Mouse (Mus musculus) cerebellum, postnatal 4 days (tissue): ENCODE data around the gene Jazf1.
A peak's percentile ranks its signal among the peaks of the same experiment; 100 is the strongest.

ENCODE experiments used
- DNase-seq, 2 experiments: peaks; one replicate each; pipeline ENCODE4 v3.0.0; 2022; ENCODE audit warnings: low spot score in 2 of 2, mixed read lengths in 1 of 2

Jazf1 gene

DNA sequence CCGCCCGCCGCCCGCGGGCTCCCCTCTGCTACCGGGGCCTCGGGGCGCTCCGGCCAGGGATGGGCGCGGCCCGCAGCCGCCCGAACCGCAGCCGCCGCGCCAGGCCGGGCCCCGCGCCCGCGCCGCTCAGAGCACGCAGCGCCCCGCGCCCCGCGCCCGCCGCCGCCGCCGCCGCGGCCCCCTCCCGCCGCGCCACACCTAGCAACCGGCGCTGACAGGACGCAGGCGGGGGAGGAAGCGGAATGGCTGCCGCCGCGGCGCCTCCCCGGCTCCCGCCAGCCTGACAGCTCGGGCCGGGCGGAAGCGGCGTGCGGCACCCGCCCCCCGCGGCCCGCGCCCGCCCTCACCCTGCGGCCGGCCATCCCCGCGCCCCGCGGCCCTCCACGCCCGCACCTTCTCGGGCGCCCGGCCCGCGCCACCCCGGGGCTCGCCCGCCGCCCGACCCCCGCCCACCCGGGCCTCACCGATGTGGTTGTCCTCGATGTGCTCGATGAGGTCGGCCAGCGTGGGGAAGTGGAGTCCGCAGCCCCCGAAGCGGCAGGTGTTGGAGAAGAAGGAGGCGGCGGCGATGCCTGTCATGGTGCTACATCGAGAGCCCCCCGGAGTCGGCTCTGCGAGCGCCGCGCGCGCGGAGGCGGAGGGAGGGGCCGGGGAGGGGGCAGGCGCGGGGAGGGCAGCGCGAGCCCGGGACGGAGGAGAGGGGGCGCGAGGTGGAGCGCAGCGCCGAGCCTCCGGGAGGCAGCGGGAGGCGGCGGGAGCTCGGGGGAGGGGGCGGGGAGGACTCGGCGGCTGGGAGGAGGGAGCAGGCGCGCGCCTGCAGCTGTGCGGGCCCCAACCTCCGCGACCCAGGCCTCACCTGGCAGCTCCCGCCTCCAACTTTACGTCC, at the start of gene Jazf1:
Jazf1 (minus strand) TSS at position 643 of the 886 bp plus-strand sequence.
- DNase-seq, result peak in 1 of 2 experiments; percentile 38

DNA sequence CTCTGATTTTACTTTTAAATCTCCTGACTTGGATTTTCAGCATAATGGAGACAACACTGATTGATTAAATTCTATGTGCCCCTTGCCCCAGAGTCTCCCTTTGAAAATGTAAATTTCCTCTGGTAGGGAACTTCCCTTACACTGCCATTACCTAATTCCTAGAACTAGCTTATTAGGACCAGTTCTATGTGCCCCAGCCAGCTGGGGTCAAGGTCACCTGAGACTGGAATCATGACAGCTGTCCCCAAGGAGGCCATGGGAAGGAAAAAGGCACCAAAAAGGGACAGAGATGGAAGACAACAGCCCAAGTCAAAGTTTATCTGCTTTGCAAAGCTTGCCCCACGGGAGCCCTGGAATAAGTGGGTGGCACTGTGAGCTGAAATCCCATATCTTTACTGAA, 49.4 kb upstream of the Jazf1 start:
- DNase-seq, result no peak

DNA sequence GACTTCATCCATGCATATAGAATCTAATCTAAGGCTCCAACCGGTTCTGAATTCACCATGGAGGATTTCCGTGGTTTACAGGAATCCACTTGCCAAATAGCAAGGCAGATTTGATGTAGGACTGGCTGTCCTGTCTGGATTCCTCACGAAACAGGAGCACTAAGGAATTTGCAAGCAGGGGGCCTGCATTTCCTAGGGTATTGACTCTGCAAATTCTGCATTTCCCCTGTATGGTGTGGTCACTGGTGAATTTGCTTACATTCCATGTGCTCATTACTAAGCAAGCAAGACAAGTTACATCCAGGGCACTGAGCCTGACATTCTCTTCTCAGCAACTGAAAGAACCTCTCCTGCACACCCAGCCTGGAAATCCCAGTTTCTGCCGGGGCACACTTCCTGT, 18.4 kb upstream of the Jazf1 start:
- no peak for DNase-seq

DNA sequence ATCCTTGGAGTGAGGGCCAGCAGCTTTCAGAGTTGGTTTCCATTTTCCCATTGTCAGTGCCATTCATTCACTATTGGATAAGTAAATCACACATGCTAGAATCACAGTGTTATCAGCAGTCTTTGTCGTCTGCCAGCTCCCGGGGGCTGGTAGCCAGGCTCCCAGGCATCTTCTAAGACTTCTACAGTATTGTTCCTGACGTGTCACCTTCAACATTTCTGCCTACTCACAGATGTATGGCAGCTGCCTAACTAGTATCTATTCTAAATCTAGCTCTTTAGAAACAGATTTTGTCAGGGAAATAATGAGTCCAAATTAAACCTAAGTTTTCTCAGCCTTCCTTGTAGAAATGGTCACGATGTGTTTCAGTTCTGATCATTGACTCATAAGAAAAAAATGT, 12.8 kb upstream of the Jazf1 start:
- DNase-seq, result no peak

DNA sequence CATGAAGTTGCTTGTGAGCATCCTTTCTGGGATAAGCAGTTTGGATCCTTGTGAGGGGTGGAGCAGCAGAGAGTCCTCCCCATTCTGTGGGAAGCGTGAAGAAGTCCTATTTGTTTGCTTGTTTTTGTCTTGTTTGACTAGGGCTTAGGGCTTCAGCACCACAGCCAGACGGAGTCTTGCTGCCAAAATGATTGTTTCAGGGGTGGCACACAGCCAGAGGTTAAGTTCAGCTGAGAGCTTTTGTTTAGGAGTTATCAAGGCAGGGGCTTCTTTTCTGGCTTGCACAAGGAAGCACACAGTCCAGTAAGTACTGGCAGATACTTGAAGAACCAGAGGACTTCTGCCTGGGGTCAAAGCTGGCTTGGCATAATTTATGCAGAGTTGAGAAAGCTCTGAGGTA, 10.2 kb upstream of the Jazf1 start:
- DNase-seq, result no peak

DNA sequence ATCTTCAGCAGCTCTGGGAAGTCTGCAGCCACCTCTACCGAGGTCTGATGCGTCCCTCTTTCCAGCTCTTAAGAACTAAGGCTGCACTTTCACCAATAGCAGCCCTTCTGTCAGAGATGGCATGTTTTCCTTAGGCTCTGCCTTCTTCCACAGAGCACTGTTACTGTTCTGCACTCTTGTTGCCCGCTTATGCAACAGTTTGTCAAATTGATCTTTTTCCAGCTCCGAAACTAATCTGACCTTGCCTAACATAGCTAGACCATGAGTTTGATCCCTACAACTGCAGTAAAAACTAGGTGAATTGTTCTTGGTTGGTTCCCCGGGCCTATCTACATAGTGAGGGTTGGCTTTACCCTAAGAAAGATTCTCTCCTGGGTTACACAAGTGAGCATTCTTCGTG, 3.3 kb upstream of the Jazf1 start:
- no peak for DNase-seq

DNA sequence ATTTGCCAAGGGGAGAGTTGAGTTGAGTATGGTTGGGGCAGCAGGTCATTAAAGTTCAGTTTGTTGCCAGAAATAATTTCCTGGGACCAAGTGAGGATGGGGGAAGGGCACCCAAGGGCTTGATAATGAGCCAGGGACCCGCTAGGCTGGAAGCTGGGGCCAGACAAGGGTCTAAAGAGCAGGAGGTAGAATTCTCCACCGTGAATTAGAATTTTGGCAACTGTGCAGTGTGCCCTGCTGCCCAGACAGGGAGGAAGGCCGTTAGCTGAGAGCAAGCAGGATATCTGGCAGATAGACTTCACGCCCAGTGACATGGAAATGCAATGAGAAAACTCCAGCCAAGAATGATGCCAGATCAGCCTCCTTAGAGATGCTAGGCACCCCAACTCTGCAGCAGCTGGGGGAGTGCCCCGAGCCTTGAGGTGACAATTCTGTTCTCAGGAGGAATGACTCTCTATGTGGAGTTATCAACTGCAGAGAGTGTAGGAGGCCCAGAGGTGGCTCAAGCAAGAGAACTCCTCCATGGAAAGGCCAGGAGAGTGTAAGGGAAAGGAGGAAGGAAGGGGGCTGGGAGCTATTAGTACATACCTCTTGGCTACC, 1.6 kb upstream of the Jazf1 start:
- peak in 1 of 2 experiments; percentile 40 for DNase-seq

DNA sequence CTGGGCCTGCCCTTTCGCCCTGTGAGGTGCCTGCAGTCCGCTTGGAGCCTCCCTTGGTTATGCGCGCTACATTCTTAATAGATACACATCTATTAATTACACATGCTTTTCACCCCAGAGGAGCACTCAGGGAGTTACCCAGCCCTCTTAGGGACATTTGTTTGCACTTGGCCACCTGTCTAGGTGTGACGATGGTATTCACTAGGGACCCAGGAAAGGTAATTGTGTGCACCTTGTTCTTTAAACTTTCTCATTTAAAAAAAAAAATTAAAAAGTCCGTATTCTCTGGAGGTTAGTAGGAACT, 396 bp upstream of the Jazf1 start:
- no peak for DNase-seq

DNA sequence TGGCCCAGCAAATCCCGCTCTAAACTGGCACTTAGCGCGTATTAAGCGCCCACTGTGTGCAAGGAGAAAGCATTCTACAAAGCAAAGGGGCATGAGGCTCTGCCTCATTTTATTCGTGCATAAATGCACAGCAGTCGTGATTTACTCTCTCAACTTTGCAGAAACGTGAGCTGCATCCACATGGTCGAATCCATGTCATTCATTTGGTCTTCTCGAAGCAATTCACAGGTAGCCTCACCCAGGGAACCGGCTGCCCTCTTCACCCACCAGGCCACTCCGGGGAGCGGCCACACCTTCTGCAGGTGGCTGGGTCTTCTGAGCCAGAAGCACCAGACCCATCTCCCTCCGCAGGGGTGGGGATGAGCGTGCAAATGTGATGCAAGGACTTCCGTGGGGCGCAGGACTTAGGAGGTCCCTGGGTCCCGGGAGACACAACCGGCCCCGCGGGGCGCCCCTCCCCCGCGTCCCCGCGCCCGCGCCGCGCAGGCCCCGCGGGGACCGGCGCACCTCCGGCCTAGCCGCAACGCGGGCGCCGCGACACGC, 914 bp downstream of the Jazf1 start:
- peak in 1 of 2 experiments; percentile 7 for DNase-seq

DNA sequence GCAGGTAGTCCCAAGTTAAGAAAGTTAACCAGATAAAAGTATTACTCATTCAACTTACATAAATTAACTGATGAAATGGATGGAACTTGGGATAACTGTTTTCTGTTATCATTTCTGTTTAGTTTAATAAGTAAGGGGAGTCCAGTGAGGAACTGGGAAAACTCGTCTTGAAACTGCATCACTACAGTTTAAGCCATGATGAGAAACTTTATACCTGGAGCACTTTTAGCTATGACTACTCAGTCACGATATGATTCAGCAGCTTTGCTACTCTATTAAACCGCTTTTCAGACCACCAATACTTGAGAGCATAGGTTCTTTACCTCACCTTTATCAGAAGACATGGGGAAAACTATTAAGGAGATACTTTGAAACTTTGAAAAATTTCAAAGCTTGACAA, 1.5 kb downstream of the Jazf1 start:
- DNase-seq, result no peak

DNA sequence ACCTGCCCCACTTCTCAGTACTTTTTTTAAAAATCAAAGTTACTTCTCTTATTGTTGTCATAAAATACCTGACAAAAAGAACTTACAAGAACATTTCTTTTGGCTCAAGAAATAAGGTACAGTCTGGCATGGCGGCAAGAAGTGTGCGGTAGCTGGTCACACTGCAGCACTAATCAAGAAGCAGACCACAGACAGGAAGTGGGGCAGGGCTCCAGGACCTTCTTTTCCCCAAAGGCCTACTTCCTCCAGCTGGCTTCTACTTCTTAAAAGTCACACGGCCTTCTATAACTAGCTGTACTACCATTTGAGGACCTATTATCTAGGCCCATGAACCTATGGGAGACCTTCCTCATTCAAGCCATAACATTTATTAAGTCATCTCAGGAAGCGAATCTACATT, 4.4 kb downstream of the Jazf1 start:
- DNase-seq, result no peak

DNA sequence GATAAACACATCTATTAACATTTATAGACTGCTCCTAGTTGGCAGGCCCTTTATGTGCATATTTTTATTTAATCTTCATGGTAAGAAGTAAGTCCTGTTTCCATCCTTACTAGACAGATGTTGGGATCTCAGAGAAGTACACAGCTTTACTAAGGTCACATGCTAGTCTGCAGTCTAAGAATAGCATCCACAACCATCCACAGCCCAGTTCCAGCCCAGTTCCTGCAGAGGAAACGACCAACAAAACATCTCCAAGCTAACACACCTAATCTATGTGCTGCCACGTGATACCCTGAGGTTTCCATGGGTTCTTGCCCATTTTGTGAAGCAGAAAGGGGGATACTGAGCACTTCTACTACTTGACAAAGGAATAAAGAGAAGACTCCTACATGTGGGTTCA, 13.5 kb downstream of the Jazf1 start:
- DNase-seq, result no peak

DNA sequence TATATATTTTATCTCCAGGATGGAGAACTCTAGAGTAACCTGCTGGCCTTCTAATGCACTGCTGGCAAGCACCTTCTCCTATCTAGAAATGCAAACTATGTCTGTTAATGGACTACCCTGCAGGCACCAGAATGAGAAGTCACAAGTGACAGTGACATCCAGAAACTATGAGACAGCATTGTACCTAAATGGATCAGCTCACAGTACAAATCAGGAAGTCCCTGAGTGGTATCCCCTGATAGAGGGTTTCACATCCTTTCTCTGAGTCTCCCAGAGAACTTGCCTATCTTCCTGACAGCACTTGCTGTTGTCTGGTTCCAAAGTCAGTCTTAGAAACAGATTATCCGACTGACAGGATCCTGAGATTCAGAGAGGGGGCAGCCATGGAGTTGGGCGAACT, 22.9 kb downstream of the Jazf1 start:
- DNase-seq, result no peak

DNA sequence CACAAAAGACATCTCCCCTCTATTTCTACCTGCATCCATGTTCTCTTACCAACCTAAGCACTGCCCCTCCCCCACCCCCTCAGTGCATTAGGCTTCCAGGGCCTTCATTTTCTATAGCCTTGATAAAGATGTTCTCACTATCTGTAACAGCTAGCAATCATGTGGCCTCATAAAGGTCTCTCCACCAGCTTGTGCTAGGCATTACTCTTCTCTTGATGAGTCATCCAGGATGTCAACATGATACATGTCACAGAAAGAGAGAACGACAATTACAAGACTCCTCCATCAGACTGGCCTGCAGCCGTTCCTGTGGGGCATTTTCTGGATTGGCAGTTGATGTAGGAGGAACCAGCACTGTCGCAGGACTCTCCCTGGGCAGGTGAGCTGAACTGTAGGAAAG, 30.3 kb downstream of the Jazf1 start:
- DNase-seq, result no peak

DNA sequence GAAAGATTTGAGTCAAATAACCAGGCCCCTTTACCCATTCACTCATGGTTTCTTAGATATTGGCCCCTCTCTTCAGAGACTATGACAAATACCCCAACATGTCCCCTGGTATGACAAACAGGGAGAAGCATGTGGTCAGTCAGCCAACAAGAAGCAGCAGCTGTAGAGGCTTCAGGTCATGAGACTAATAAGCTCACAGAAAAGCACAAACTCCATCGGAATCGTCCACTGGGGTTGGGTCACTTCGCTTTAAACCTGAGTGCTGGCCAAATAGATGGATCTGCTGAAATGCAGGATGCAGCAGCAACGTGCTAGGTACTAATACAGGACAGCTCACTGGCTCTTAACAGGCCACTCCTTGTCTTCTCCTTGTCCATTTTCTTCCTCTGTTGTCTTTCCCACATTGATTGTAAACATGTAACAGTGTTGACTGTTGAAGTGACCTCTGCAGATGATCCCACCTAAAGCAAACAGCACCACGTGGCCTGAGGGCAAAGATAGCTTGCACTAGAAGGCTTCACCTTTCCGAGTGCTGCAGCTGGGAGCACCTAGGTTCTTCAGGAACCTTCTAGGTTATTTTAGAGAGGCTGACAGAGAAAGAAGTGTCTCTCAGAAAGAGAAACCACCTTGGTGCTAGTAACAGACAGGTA, 33.9 kb downstream of the Jazf1 start:
- DNase-seq, result no peak

DNA sequence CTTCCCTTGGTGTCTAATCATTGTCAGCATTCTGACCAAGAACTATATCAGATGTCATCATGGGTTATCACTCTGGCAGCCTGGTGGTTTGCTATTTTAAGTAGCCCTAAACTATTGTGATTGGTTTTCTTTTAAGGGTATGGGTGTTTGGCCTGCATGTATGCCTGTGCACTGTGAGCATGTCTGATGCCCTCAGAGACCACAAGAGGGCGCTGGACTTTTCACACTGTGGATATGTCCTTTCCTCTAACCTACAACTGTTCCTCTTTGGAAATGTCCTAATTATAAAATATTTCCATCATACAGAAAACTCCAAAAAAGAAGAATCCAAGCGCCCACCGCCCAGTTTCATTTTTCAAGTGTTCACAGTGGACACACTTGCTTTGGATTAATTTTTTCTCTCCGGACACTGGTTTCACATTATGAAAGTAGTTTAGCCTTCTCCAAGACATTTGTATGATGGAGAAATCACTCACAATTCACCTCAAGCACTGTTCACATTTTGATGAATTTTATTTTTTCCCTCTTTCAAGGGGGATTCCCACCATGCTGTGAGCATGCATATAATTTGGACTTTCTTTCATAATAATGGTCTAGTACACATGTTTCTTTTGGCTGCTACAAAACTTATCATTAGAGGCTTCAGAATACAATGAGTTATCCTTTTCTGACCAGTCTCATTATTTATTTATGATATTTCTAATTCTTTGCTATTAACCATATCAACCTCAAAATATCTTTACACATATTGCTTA, 35.5 kb downstream of the Jazf1 start:
- peak in 1 of 2 experiments; percentile 14 for DNase-seq

DNA sequence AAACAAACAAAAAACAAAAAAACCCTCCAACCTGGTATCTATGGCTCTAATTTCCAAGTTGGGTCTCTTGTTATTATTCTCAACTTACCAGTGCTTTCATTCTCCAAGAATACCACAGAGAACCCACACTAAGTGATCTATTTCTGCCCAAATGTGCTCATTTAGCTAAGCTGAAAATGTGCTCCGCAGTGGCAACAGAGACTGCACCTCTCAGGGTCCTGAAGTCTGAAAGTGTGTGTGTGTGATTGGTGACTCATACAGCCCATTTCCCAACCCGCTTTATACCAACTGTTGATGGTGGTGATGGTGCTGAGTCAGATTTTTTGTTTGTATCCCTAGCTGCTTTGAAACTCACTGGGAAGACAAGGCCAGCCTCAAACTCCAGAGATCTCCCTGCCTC, 46.4 kb downstream of the Jazf1 start:
- no peak for DNase-seq

DNA sequence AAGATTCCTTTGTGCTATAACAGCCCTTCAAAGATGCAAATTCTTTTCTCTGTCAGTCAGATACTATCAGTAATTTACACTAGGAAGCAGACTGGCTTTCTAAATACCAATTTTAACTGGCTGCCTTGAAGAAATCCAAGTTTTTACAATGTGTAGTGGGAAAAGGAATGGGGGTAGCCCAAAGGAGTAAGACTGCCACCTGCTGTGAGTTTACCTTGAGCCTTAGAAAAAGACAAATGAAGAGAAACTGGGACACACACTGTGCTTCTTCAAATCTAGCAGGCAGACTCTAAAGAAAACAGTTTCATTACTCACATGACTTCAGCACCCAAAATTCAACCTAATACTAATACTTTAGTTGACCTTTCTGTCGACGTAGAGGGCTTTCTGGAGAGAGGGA, 47.4 kb downstream of the Jazf1 start:
- DNase-seq, result no peak

DNA sequence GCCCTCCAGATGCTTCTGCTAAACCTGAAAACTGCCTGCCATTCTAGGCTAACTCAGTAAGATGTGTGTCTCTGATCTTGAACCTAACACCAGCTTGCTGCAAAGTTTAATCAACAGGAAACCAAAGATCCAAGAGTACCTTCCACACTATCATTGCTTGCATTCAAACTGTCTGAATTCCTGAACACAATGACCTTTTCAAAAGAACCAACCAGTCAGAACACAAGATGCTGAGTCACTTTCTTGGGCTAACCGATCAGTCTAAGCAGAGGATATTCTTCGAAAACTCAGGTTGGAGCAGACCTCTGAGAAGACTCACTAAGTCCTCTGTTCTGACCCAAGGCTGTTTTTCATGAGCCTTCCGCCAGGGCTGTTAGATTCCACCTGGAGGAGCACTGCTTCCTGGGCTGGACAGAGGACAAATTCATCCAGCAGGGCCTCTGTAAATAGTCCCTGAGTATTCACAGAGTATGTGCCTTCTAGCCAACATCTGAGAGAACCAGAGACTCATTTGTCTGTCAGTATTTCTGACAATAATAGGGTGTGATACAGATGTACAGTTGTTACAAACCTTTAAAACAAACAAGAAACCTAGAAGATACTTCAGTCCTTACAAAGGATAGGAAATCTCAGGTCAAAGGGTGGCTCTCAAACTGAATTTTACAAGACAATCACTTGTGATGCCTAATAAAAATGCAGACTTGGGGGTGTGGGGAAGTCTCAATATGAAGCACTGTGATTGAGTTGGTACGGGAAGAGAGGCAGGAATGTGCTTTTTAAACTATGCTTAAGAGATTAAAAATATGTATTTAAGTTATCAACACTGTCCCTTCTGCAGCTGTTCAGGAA, 50.9 kb downstream of the Jazf1 start:
- no peak for DNase-seq

DNA sequence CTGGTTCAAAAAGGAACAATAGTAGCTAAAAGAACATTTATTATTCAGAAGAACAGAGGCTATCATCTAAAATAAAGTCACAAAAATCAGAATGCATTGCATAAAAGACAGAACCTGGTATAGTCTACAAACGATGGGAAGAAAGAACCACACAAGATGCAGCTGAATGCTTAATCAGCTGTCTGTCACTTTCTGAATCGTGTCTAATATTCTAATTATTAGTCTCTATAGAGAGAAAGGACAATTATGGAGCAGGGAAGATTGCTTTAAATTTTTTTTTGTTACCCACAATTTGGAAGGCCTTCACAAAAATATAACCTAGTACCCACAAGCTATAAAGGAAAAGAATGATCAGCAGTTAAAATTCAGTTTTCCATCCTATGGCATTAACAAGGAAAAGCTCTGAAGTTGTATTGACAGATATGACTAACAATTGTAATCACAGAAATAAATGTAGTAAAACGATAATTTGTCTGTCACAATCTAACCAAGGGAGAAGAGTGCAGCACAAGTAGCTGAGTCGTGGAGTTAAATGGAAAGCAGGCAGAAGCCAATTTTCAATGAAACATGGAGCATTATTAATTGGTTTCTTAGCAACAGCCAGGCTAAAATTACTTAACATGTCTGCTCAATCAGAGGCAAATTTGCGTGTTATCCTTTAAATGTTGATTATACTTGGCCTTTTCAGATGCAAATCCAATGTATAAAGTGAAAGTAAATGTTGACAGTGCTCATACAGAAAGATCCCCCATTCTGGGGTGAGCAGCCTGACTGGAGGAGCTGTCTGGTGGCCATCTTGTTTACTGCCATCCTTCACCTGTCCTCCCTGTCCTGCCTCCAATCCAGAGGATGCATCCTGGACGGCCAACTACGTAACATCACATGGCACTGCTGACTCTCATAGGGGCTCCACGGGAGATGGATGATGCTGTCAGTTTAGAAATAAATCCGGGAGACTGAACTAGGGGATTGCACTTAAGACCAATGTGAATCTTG, 53.7 kb downstream of the Jazf1 start:
- no peak for DNase-seq
